ENCODE assay signal across 8 mouse cellular contexts in genomic region chr12:33175621-33176554, GRCm38 (mm10). TPM values are rescaled to one million over a fixed set of nuclear protein-coding genes. Genes with fewer than 3 reads are reported as not detected.
DNase-seq lines count a peak whose midpoint lies in the region; ATAC-seq and TF ChIP-seq lines count a peak whose summit lies in the region.

No protein-coding gene starts in this region.

- H3K4me1 ChIP-seq in intestine, embryonic 16.5 days (ENCODE audit: control insufficient read depth, insufficient read depth, low read length): peaks cover 48% of the 10 kb centered on the region
- peaks cover 17% of the 10 kb centered on the region; the same call in 1 of the 2 replicates for H3K4me1 ChIP-seq in liver, postnatal 0 days (ENCODE audit: insufficient read depth)
- H3K4me1 ChIP-seq in neural tube, embryonic 13.5 days (replicated peaks): peaks cover 43% of the 10 kb centered on the region

- H3K36me3 ChIP-seq in intestine, embryonic 16.5 days (ENCODE audit: control insufficient read depth, insufficient read depth, low read length): no peaks in the 10 kb centered on the region
- H3K36me3 ChIP-seq in liver, postnatal 0 days (replicated peaks; ENCODE audit: insufficient read depth, low read length): no peaks in the 10 kb centered on the region
- H3K36me3 ChIP-seq in neural tube, embryonic 13.5 days: no peaks in the 10 kb centered on the region

- TF ChIP-seq CTCF in liver, postnatal 0 days (IDR thresholded peaks at IDR 0.05; ENCODE audit: low read depth): no peak; the same call in 1 of the 2 replicates

- WGBS in intestine, embryonic 16.5 days: 12% methylated on average over 25 of the region's 25 CpGs
- 10% methylated on average over 25 of the region's 25 CpGs for WGBS in liver, postnatal 0 days (ENCODE audit: insufficient replicate concordance)
- 5% methylated on average over 25 of the region's 25 CpGs for WGBS in neural tube, embryonic 13.5 days

- H3K27me3 ChIP-seq in intestine, embryonic 16.5 days (replicated peaks; ENCODE audit: control insufficient read depth, insufficient read depth, low read length): no peaks in the 10 kb centered on the region
- H3K27me3 ChIP-seq in liver, postnatal 0 days (ENCODE audit: insufficient read depth, low read length): no peaks in the 10 kb centered on the region
- no peaks in the 10 kb centered on the region for H3K27me3 ChIP-seq in neural tube, embryonic 13.5 days

- TF ChIP-seq EP300 in liver, postnatal 0 days (IDR thresholded peaks at IDR 0.05; ENCODE audit: low read depth): no peak

- H3K4me2 ChIP-seq in intestine, embryonic 16.5 days (ENCODE audit: low read depth, low read length): peak overlapping the region; percentile 65
- H3K4me2 ChIP-seq in liver, postnatal 0 days (ENCODE audit: low read depth, low read length): peak overlapping the region; percentile 80
- H3K4me2 ChIP-seq in neural tube, embryonic 13.5 days: peak overlapping the region; percentile 55

- ATAC-seq in intestine, embryonic 16.5 days: peak; percentile 75
- ATAC-seq in liver, postnatal 0 days: peak; percentile 70
- peak; percentile 51; the same call in 1 of the 2 replicates for ATAC-seq in neural tube, embryonic 13.5 days (ENCODE audit: low read depth)

- H3K4me3 ChIP-seq in intestine, embryonic 16.5 days (ENCODE audit: low read length): peak overlapping the region; percentile 35
- peak overlapping the region; percentile 31 for H3K4me3 ChIP-seq in liver, postnatal 0 days (ENCODE audit: low read depth, low read length)
- H3K4me3 ChIP-seq in neural tube, embryonic 13.5 days: peak overlapping the region; percentile 22

- no peak overlapping the region for H3K27ac ChIP-seq in intestine, embryonic 16.5 days (ENCODE audit: low read length)
- H3K27ac ChIP-seq in liver, postnatal 0 days (ENCODE audit: low read depth): no peak overlapping the region
- H3K27ac ChIP-seq in neural tube, embryonic 13.5 days (replicated peaks): peak overlapping the region; percentile 23; the same call in 1 of the 2 replicates

- H3K9ac ChIP-seq in intestine, embryonic 16.5 days (ENCODE audit: low read depth, low read length): peak overlapping the region; percentile 59; the same call in 1 of the 2 replicates
- H3K9ac ChIP-seq in liver, postnatal 0 days (replicated peaks): peak overlapping the region; percentile 18; the same call in 1 of the 2 replicates
- peak overlapping the region; percentile 57 for H3K9ac ChIP-seq in neural tube, embryonic 13.5 days

- H3K9me3 ChIP-seq in intestine, embryonic 16.5 days (ENCODE audit: control insufficient read depth, low read length): no peaks in the 10 kb centered on the region
- no peaks in the 10 kb centered on the region for H3K9me3 ChIP-seq in liver, postnatal 0 days (ENCODE audit: low read length)
- no peaks in the 10 kb centered on the region for H3K9me3 ChIP-seq in neural tube, embryonic 13.5 days

- DNase-seq in R1 (ENCODE audit: low read depth, low spot score): peak; percentile 90
- peak; percentile 69 for DNase-seq in embryo, embryonic 10 days (ENCODE audit: low spot score)
- DNase-seq in heart, adult 11 months: peak; percentile 97
- DNase-seq in liver, postnatal 0 days: peak; percentile 64
- DNase-seq in frontal cortex, postnatal 36 days (ENCODE audit: low spot score in 2 of 2): no peak
- DNase-seq in cerebellum, adult 18-20 months: no peak

RNA-seq across cellular contexts. Expression of gene Atxn7l1, which starts 28.4 kb away (rescaled TPM):
- polyA plus RNA-seq in intestine, embryonic 16.5 days (2015; fragmentation: Nextera tagmentation; extraction: Ambion mirVana): 12.9 and 14.5 TPM in 2 replicates
- polyA plus RNA-seq in liver, postnatal 0 days (2015; fragmentation: Nextera tagmentation; extraction: Ambion mirVana): 7.2 and 8.5 TPM in 2 replicates
- 22.1 and 23.3 TPM in 2 replicates for polyA plus RNA-seq in neural tube, embryonic 13.5 days (2015; fragmentation: Nextera tagmentation; extraction: Ambion mirVana)

Comparison
In these comparisons a context has a peak if more than half of its experiments do, and no peak if none do; other contexts are left out.
1. DNase-seq: peak in R1 (single experiment), embryo, embryonic 10 days (single experiment), heart, adult 11 months (single experiment) and liver, postnatal 0 days (single experiment); none in frontal cortex, postnatal 36 days (0 of 2) and cerebellum, adult 18-20 months (0 of 2).
2. Peak in every context shown above with its lines, with median percentiles within 50 percentile points of each other: ATAC-seq, H3K4me2 ChIP-seq, H3K4me3 ChIP-seq and H3K9ac ChIP-seq.